ENCODE assay signal across 12 mouse cellular contexts in the genomic region with DNA sequence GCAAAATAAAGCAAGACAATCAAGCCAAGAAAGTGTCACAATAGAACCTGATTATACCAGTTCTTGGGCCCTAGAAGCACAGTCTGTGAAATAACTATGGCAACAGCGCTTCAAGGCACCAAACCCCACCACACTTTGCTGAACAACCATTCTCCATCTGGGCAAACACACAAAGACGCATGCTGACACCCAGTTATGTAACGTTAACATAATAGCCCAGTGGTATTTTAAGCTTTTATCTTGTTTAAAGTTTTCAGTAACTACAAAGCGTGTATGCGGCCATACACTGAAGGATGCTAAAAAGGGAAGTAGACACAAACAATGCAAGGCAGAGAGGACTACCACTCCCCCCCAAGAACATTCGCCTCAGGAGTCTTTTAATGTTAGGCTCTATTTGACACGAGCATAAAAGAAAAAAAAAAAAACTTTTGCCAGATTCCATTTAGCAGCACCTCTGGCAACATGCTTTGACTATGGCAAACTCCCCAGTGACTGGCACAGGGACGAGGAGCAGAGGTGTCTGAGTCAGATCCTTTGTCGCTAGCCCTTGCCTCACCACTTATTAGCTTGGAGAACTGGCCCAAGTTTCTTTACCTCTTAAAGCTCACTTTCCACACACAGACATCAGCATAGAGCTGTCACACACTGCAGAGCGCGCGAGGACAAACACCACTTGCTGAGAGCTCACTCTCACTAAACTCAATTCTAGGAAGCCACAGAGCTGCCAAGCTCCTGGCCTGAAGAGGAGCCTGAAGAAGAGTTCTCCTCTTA. TPM values are rescaled to one million over a fixed set of nuclear protein-coding genes. Genes with fewer than 3 reads are reported as not detected.
DNase-seq lines count a peak whose midpoint lies in the region; ATAC-seq lines count a peak whose summit lies in the region.
"Had no signal": no experiment of that assay in that cellular context is flagged by ENCODE, and none has a peak within 500 bp of the region (broad histone marks: within the 10 kb centered on the region; RNA-seq: fewer than 3 reads in every experiment).

No protein-coding gene starts in this region.

- H3K9ac ChIP-seq in embryonic facial prominence, embryonic 14.5 days (ENCODE audit: low read depth, low read length) = no peak overlapping the region
- H3K9ac ChIP-seq: embryonic facial prominence, embryonic 13.5 days had no signal

- H3K27me3 ChIP-seq in embryonic facial prominence, embryonic 14.5 days (replicated peaks; ENCODE audit: control insufficient read depth, insufficient read depth, low read length) = no peaks in the 10 kb centered on the region
- H3K27me3 ChIP-seq in embryonic facial prominence, embryonic 10.5 days (replicated peaks; ENCODE audit: low read depth, poor library complexity, severe bottlenecking) = peaks cover 22% of the 10 kb centered on the region
- peaks cover 14% of the 10 kb centered on the region for H3K27me3 ChIP-seq in limb, embryonic 10.5 days (ENCODE audit: low read depth, poor library complexity, severe bottlenecking)

- WGBS in embryonic facial prominence, embryonic 14.5 days = 65% methylated on average over 12 of the region's 12 CpGs
- WGBS in embryonic facial prominence, embryonic 10.5 days = 80% methylated on average over 12 of the region's 12 CpGs
- 83% methylated on average over 12 of the region's 12 CpGs for WGBS in limb, embryonic 10.5 days

- intact Hi-C loops in gastrocnemius, postnatal 36 days (cut with DNase I) = no loop called here

- H3K9me3 ChIP-seq in embryonic facial prominence, embryonic 14.5 days (ENCODE audit: control insufficient read depth, low read length) = no peaks in the 10 kb centered on the region
- no peaks in the 10 kb centered on the region for H3K9me3 ChIP-seq in embryonic facial prominence, embryonic 10.5 days
- no peaks in the 10 kb centered on the region for H3K9me3 ChIP-seq in limb, embryonic 10.5 days (replicated peaks)
- H3K9me3 ChIP-seq: embryonic facial prominence, embryonic 13.5 days had no signal

- 0 out of 2 replicates have a peak, but pooled peaks cover 3% of the 10 kb centered on the region for H3K4me1 ChIP-seq in embryonic facial prominence, embryonic 14.5 days (ENCODE audit: control insufficient read depth, insufficient read depth, low read length)
- peaks cover 9% of the 10 kb centered on the region for H3K4me1 ChIP-seq in embryonic facial prominence, embryonic 10.5 days
- peaks cover 11% of the 10 kb centered on the region; the same call in 1 of the 2 replicates for H3K4me1 ChIP-seq in limb, embryonic 10.5 days

- H3K36me3 ChIP-seq in embryonic facial prominence, embryonic 14.5 days (ENCODE audit: control insufficient read depth, insufficient read depth, low read length) = no peaks in the 10 kb centered on the region
- no peaks in the 10 kb centered on the region for H3K36me3 ChIP-seq in embryonic facial prominence, embryonic 10.5 days (replicated peaks)
- no peaks in the 10 kb centered on the region for H3K36me3 ChIP-seq in limb, embryonic 10.5 days
- H3K36me3 ChIP-seq: embryonic facial prominence, embryonic 13.5 days had no signal

- ATAC-seq in embryonic facial prominence, embryonic 14.5 days (ENCODE audit: low read depth) = 0 out of 2 replicates have a peak, but pooled peaks have one; percentile 22
- ATAC-seq in hematopoietic stem cell, adult 5-6 weeks (replicated peaks in 1 of 2; ENCODE audit: insufficient read depth in 1 of 2, low FRiP score in 2 of 2, low TSS enrichment in 1 of 2, low read depth in 1 of 2, poor library complexity in 2 of 2, severe bottlenecking in 2 of 2) = peak; percentile 36 to 59; a peak in 2 of 4 replicates

- H3K4me2 ChIP-seq in embryonic facial prominence, embryonic 14.5 days (ENCODE audit: low read depth, low read length) = no peak overlapping the region
- H3K4me2 ChIP-seq: embryonic facial prominence, embryonic 13.5 days; liver, embryonic 11.5 days had no signal

- no peak for DNase-seq in embryonic facial prominence, embryonic 14.5 days (ENCODE audit: low spot score)
- DNase-seq in embryonic facial prominence, embryonic 10.5 days (ENCODE audit: low spot score) = no peak
- DNase-seq in layer of hippocampus, adult 18-20 months (ENCODE audit: low spot score in 2 of 2) = peak; percentile 75 to 88
- DNase-seq in layer of hippocampus, postnatal 10 days (ENCODE audit: low spot score in 2 of 2) = no peak
- peak; percentile 54 for DNase-seq in 416B (ENCODE audit: low read depth)
- no peak for DNase-seq in limb, embryonic 10.5 days (ENCODE audit: low spot score)
- no peak for DNase-seq in gastrocnemius, postnatal 36 days
- DNase-seq: gastrocnemius, postnatal 14 days; kidney, adult 2 months had no signal

- H3K27ac ChIP-seq in embryonic facial prominence, embryonic 14.5 days (replicated peaks; ENCODE audit: low read depth, low read length) = no peak overlapping the region
- H3K27ac ChIP-seq in embryonic facial prominence, embryonic 10.5 days (replicated peaks) = no peak overlapping the region
- no peak overlapping the region for H3K27ac ChIP-seq in limb, embryonic 10.5 days
- H3K27ac ChIP-seq: embryonic facial prominence, embryonic 13.5 days had no signal

- H3K4me3 ChIP-seq in embryonic facial prominence, embryonic 14.5 days (ENCODE audit: low read depth, low read length) = no peak overlapping the region
- H3K4me3 ChIP-seq in embryonic facial prominence, embryonic 10.5 days = no peak overlapping the region
- H3K4me3 ChIP-seq in limb, embryonic 10.5 days = no peak overlapping the region
- H3K4me3 ChIP-seq: embryonic facial prominence, embryonic 13.5 days had no signal

RNA-seq across cellular contexts. Expression of a gene that starts 6.6 kb away (rescaled TPM):
- polyA plus RNA-seq in embryonic facial prominence, embryonic 14.5 days (2014; fragmentation: Nextera tagmentation; extraction: Ambion mirVana) = 15.3 and 17.2 TPM in 2 replicates
- polyA plus RNA-seq in embryonic facial prominence, embryonic 10.5 days (2016; fragmentation: Nextera tagmentation; extraction: Ambion mirVana) = 4.1 and 5.1 TPM in 2 replicates
- 10 to 100 TPM; 92.7 to 98.4 TPM for total RNA-seq in layer of hippocampus, adult 18-20 months (2021)
- total RNA-seq in layer of hippocampus, postnatal 10 days (2021) = 10 to 100 TPM; 66.3 to 69.1 TPM
- 25.8 and 34.7 TPM in 2 replicates for total RNA-seq in hematopoietic stem cell, adult 5-6 weeks (2017)
- polyA plus RNA-seq in limb, embryonic 10.5 days (2016; fragmentation: Nextera tagmentation; extraction: Ambion mirVana) = 4.8 and 6.0 TPM in 2 replicates
- total RNA-seq in gastrocnemius, postnatal 36 days (2021) = 1 to 10 TPM; 7.2 to 7.5 TPM

Comparison
In these comparisons a context has a peak if more than half of its experiments do, and no peak if none do; other contexts are left out.
1. DNase-seq: peak in layer of hippocampus, adult 18-20 months (2 of 2) and 416B (single experiment); none in embryonic facial prominence, embryonic 14.5 days (single experiment), embryonic facial prominence, embryonic 10.5 days (single experiment), layer of hippocampus, postnatal 10 days (0 of 2), limb, embryonic 10.5 days (single experiment) and gastrocnemius, postnatal 36 days (0 of 2).